Mouse (Mus musculus) heart, embryonic 12.5 days (tissue): ENCODE data around the gene Rnf128. TPM values are rescaled to one million over a fixed set of nuclear protein-coding genes. Genes with fewer than 3 reads are reported as not detected.
"Not testable (repeated sequence)": the region's sequence is repeated elsewhere in the genome, so short reads cannot be mapped to it uniquely, and the experiment has no call there.

Source experiments
- ATAC-seq: fragments of 200-750 bp; cut with Nextera tagmentation; 2 replicates; pipeline ENCODE4 v1.8.0; 2017; ENCODE audit warnings: moderate TSS enrichment, moderate library complexity; ENCODE audit not compliant: insufficient number of reproducible peaks, low FRiP score
- H3K27ac ChIP-seq: fragments of 300-500 bp; sonication (generic); 2 replicates; pipeline ENCODE4 v1.5.1; 2016; ENCODE audit warnings: mild to moderate bottlenecking, moderate library complexity; ENCODE audit not compliant: poor library complexity, severe bottlenecking
- H3K27me3 ChIP-seq: fragments of 300-500 bp; sonication (generic); replicated peaks from 2 replicates; pipeline ENCODE4 v1.6.1; 2016; ENCODE audit warnings: mild to moderate bottlenecking, moderate library complexity
- H3K36me3 ChIP-seq: fragments of 300-500 bp; sonication (generic); 2 replicates; pipeline ENCODE4 v1.6.1; 2016; ENCODE audit warnings: mild to moderate bottlenecking, moderate library complexity
- H3K4me1 ChIP-seq: fragments of 300-500 bp; sonication (generic); replicated peaks from 2 replicates; pipeline ENCODE4 v1.6.1; 2016; ENCODE audit warnings: mild to moderate bottlenecking
- H3K4me2 ChIP-seq: fragments of 300-500 bp; sonication (generic); 2 replicates; pipeline ENCODE4 v1.6.1; 2016; ENCODE audit warnings: mild to moderate bottlenecking, moderate library complexity
- H3K4me3 ChIP-seq: fragments of 300-500 bp; sonication (generic); 2 replicates; pipeline ENCODE4 v1.5.1; 2016; ENCODE audit warnings: mild to moderate bottlenecking
- H3K9ac ChIP-seq: fragments of 300-500 bp; sonication (generic); 2 replicates; pipeline ENCODE4 v1.6.1; 2016; ENCODE audit warnings: mild to moderate bottlenecking, moderate library complexity
- H3K9me3 ChIP-seq: fragments of 300-500 bp; sonication (generic); replicated peaks from 2 replicates; pipeline ENCODE4 v1.6.1; 2016; ENCODE audit warnings: mild to moderate bottlenecking, moderate library complexity
- WGBS: fragments of 180-500 bp; shearing (Covaris S2); methylation state at CpG from one replicate; pipeline ENCODE4 v1.1.7; 2016; 5-methylcytosine and 5-hydroxymethylcytosine counted together
- polyA plus RNA-seq: library from polyadenylated mRNA; unstranded; fragments of >200 nt; fragmentation: Nextera tagmentation; extraction: Ambion mirVana; gene quantifications from 2 replicates; pipeline ENCODE4 v1.2.1, GENCODE M21; 2016

Gene Rnf128
- polyA plus RNA-seq, 1 experiment from 2014 or later: 32.3 TPM

DNA sequence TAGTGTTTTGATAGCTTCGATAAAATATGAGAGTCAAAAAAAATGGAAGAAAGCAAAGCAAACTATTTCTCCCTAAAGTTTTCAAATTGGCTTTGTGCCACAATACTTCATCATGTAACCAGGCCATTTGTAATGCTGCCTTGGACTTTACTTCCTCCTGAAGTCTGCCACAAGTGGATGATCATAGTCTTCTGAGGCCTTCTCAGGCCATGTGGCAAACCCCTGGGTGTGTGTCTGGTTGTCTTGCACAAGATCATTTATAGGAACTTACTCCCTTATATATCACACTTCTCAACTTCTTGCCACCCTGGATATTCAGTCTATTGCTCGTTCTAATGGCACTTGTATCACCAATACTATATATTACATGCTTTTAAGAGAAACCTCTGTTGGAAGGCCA, 11.0 kb upstream of the Rnf128 start:
- no peak overlapping the region for H3K27ac ChIP-seq
- no peak overlapping the region for H3K4me3 ChIP-seq
- H3K4me2 ChIP-seq: no peak overlapping the region
- no peak for ATAC-seq
- no peak overlapping the region for H3K9ac ChIP-seq
- H3K4me1 ChIP-seq: no peaks in the 10 kb centered on the region
- H3K36me3 ChIP-seq: no peaks in the 10 kb centered on the region
- H3K9me3 ChIP-seq: no peaks in the 10 kb centered on the region
- WGBS: 76% methylated on average over 2 of the region's 2 CpGs
- H3K27me3 ChIP-seq: no peaks in the 10 kb centered on the region

GRCm38 (mm10) chrX:139562255-139562924, 726 bp upstream of the Rnf128 start:
- H3K4me3 ChIP-seq: no peak overlapping the region
- no peak for ATAC-seq
- 59% methylated on average over 5 of the region's 5 CpGs for WGBS

GRCm38 (mm10) chrX:139570054-139570453, 6.9 kb downstream of the Rnf128 start:
- no peak for ATAC-seq
- 79% methylated on average over 3 of the region's 3 CpGs for WGBS

More at GRCm38 (mm10) chrX:139562255-139562924, 726 bp upstream of the Rnf128 start:
- H3K27ac ChIP-seq: no peak overlapping the region
- H3K4me2 ChIP-seq: no peak overlapping the region
- H3K27me3 ChIP-seq: no peaks in the 10 kb centered on the region
- H3K4me1 ChIP-seq: no peaks in the 10 kb centered on the region
- no peaks in the 10 kb centered on the region for H3K9me3 ChIP-seq
- H3K9ac ChIP-seq: no peak overlapping the region
- H3K36me3 ChIP-seq: no peaks in the 10 kb centered on the region

GRCm38 (mm10) chrX:139578649-139579278, 15.6 kb downstream of the Rnf128 start:
- Histone ChIP-seq H3K27ac (no peak overlapping the region), H3K9ac (no peak overlapping the region), H3K4me1 (no peaks in the 10 kb centered on the region), H3K27me3 (no peaks in the 10 kb centered on the region), H3K36me3 (no peaks in the 10 kb centered on the region), H3K4me3 (no peak overlapping the region), H3K4me2 (no peak overlapping the region), H3K9me3 (no peaks in the 10 kb centered on the region)
- no peak for ATAC-seq
- WGBS: 72% methylated on average over 6 of the region's 6 CpGs

More at GRCm38 (mm10) chrX:139570054-139570453, 6.9 kb downstream of the Rnf128 start:
- Histone ChIP-seq H3K27ac (no peak overlapping the region), H3K9ac (no peak overlapping the region), H3K36me3 (no peaks in the 10 kb centered on the region), H3K4me3 (no peak overlapping the region), H3K9me3 (no peaks in the 10 kb centered on the region), H3K4me1 (no peaks in the 10 kb centered on the region), H3K27me3 (no peaks in the 10 kb centered on the region), H3K4me2 (no peak overlapping the region)

GRCm38 (mm10) chrX:139583616-139584015, 20.5 kb downstream of the Rnf128 start:
- no peaks in the 10 kb centered on the region for H3K4me1 ChIP-seq
- ATAC-seq: no peak
- H3K27me3 ChIP-seq: no peaks in the 10 kb centered on the region
- no peaks in the 10 kb centered on the region for H3K36me3 ChIP-seq
- H3K4me2 ChIP-seq: no peak overlapping the region
- no peaks in the 10 kb centered on the region for H3K9me3 ChIP-seq
- H3K9ac ChIP-seq: no peak overlapping the region
- 39% methylated on average over 4 of the region's 4 CpGs for WGBS
- H3K4me3 ChIP-seq: no peak overlapping the region
- no peak overlapping the region for H3K27ac ChIP-seq

DNA sequence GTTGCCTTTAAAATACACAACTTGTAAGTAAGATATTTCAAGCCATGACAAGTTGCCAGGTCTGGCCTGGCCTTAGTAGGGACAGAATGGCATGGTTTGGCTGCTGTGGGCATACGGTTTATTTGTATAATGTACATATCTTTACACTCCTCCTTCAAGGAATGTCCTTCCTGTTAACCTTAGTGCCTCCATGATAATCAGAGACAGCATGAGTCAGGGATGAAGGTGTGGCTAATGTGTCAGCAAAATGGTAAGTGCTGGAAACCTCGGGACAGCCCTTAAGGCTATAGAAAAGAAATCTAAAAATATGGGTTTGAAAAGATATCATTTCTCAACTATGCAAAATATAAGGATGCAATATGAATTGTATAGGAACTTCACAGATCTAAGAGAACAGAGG, 23.6 kb downstream of the Rnf128 start:
- H3K4me2 ChIP-seq, H3K27me3 ChIP-seq, H3K36me3 ChIP-seq, H3K9ac ChIP-seq, ATAC-seq, H3K4me3 ChIP-seq, H3K4me1 ChIP-seq, H3K9me3 ChIP-seq, H3K27ac ChIP-seq: not testable (repeated sequence)
- 63% methylated on average over 2 of the region's 2 CpGs for WGBS

GRCm38 (mm10) chrX:139596404-139596803, 33.3 kb downstream of the Rnf128 start:
- Histone ChIP-seq H3K4me3 (no peak overlapping the region), H3K4me1 (no peaks in the 10 kb centered on the region), H3K36me3 (no peaks in the 10 kb centered on the region), H3K9me3 (no peaks in the 10 kb centered on the region), H3K27ac (no peak overlapping the region), H3K27me3 (no peaks in the 10 kb centered on the region), H3K4me2 (no peak overlapping the region), H3K9ac (no peak overlapping the region)
- 77% methylated on average over 6 of the region's 6 CpGs for WGBS
- ATAC-seq: no peak

- WGBS: 11% methylated on average over 43 of the region's 44 CpGs
- peak; percentile 95 for ATAC-seq
- Histone ChIP-seq H3K36me3 (no peaks in the 10 kb centered on the region), H3K4me2 (peak overlapping the region; percentile 66), H3K9me3 (no peaks in the 10 kb centered on the region), H3K27ac (peak overlapping the region; percentile 59), H3K4me3 (peak overlapping the region; percentile 61), H3K4me1 (no peaks in the 10 kb centered on the region), H3K9ac (peak overlapping the region; percentile 74), H3K27me3 (0 out of 2 replicates have a peak, but pooled peaks cover 3% of the 10 kb centered on the region)
These were observed 47.1 kb downstream of the Rnf128 start for GRCm38 (mm10) chrX:139610033-139610764.

DNA sequence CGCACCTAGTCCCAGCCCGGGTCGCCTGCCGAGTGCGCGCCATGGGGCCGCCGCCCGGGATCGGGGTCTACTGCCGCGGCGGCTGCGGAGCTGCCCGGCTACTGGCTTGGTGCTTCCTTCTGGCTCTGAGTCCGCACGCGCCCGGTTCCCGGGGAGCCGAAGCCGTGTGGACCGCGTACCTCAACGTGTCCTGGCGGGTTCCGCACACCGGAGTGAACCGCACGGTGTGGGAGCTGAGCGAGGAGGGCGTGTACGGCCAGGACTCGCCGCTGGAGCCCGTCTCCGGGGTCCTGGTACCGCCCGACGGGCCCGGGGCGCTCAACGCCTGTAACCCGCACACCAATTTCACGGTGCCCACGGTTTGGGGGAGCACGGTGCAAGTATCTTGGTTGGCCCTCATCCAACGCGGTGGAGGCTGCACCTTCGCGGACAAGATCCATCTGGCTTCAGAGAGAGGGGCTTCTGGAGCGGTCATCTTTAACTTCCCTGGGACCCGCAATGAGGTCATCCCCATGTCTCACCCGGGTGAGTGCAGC, 47.7 kb downstream of the Rnf128 start:
- H3K4me2 ChIP-seq: peak overlapping the region; percentile 66
- H3K27me3 ChIP-seq: 0 out of 2 replicates have a peak, but pooled peaks cover 3% of the 10 kb centered on the region
- peak overlapping the region; percentile 13; the same call in 1 of the 2 replicates for H3K27ac ChIP-seq
- no peaks in the 10 kb centered on the region for H3K9me3 ChIP-seq
- no peaks in the 10 kb centered on the region for H3K36me3 ChIP-seq
- ATAC-seq: peak; percentile 77; the same call in 1 of the 2 replicates
- peak overlapping the region; percentile 61 for H3K4me3 ChIP-seq
- peak overlapping the region; percentile 74 for H3K9ac ChIP-seq
- 13% methylated on average over 54 of the region's 54 CpGs for WGBS
- no peaks in the 10 kb centered on the region for H3K4me1 ChIP-seq

- H3K9ac ChIP-seq: no peak overlapping the region
- H3K4me3 ChIP-seq: no peak overlapping the region
- WGBS: 76% methylated on average over 2 of the region's 2 CpGs
- H3K36me3 ChIP-seq: no peaks in the 10 kb centered on the region
- 0 out of 2 replicates have a peak, but pooled peaks cover 3% of the 10 kb centered on the region for H3K27me3 ChIP-seq
- ATAC-seq: no peak
- no peak overlapping the region for H3K27ac ChIP-seq
- H3K4me2 ChIP-seq: no peak overlapping the region
- no peaks in the 10 kb centered on the region for H3K9me3 ChIP-seq
- no peaks in the 10 kb centered on the region for H3K4me1 ChIP-seq
These were observed 51.6 kb downstream of the Rnf128 start for GRCm38 (mm10) chrX:139614761-139615160.

DNA sequence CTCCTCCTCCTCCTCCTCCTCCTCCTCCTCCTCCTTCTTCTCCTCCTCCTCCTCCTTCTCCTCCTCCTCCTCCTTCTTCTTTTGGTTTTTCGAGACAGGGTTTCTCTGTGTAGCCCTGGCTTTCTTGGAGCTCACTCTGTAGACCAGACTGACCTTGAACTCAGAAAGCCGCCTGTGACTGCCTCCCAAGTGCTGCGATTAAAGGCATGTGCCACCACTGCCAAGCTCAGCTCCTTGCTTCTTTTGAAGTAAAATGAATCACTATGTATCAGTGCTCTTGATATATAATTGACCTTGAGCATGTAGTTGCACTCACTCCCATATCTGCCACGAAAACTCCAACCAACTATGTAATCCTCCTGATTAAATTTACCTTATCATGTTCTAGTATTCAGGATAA, 59.0 kb downstream of the Rnf128 start:
- Histone ChIP-seq H3K27ac (no peak overlapping the region), H3K9ac (no peak overlapping the region), H3K4me2 (no peak overlapping the region), H3K4me1 (no peaks in the 10 kb centered on the region), H3K36me3 (no peaks in the 10 kb centered on the region), H3K4me3 (no peak overlapping the region), H3K9me3 (no peaks in the 10 kb centered on the region), H3K27me3 (no peaks in the 10 kb centered on the region)
- 80% methylated on average over 3 of the region's 4 CpGs for whole genome bisulfite sequencing
- ATAC-seq: no peak
